ENCODE assay signal across 16 mouse cellular contexts in genomic region chr14:80270063-80270462, GRCm38 (mm10).
DNase-seq lines count a peak whose midpoint lies in the region; ATAC-seq lines count a peak whose summit lies in the region.
"Had no signal": no experiment of that assay in that cellular context is flagged by ENCODE, and none has a peak within 500 bp of the region (broad histone marks: within the 10 kb centered on the region; RNA-seq: fewer than 3 reads in every experiment).

No protein-coding gene starts in this region.

- peaks cover 7% of the 10 kb centered on the region; the same call in 1 of the 2 replicates for H3K4me1 ChIP-seq in hindbrain, embryonic 14.5 days (replicated peaks; ENCODE audit: control insufficient read depth, insufficient read depth, low read length)
- H3K4me1 ChIP-seq in midbrain, embryonic 16.5 days (ENCODE audit: control insufficient read depth, insufficient read depth, low read length): peaks cover 12% of the 10 kb centered on the region; the same call in 1 of the 2 replicates
- H3K4me1 ChIP-seq: limb, embryonic 15.5 days; stomach, embryonic 15.5 days had no signal

- H3K9me3 ChIP-seq in hindbrain, embryonic 14.5 days (ENCODE audit: control insufficient read depth, low read length): no peaks in the 10 kb centered on the region
- no peaks in the 10 kb centered on the region for H3K9me3 ChIP-seq in midbrain, embryonic 16.5 days (replicated peaks; ENCODE audit: control insufficient read depth, low read length, poor library complexity, severe bottlenecking)
- H3K9me3 ChIP-seq: embryonic facial prominence, embryonic 10.5 days; limb, embryonic 15.5 days; stomach, embryonic 15.5 days had no signal

- WGBS in hindbrain, embryonic 14.5 days: 42% methylated on average over 13 of the region's 13 CpGs
- 44% methylated on average over 13 of the region's 13 CpGs for WGBS in midbrain, embryonic 16.5 days

- DNase-seq in cerebellum, adult 9-10 months: no peak
- no peak for DNase-seq in frontal cortex, postnatal 14 days (ENCODE audit: low spot score in 2 of 2)
- DNase-seq in hindbrain, embryonic 14.5 days (ENCODE audit: low spot score): no peak
- DNase-seq in adrenal gland, adult (ENCODE audit: inconsistent age in 2 of 2, low spot score in 1 of 2): no peak
- no peak for DNase-seq in gastrocnemius, postnatal 14 days
- DNase-seq: heart, adult 18-20 months; liver, postnatal 0 days; lung, postnatal 36 days had no signal

- peak overlapping the region; percentile 40 for H3K27ac ChIP-seq in hindbrain, embryonic 14.5 days
- H3K27ac ChIP-seq in midbrain, embryonic 16.5 days (ENCODE audit: low read length): peak overlapping the region; percentile 40
- H3K27ac ChIP-seq: embryonic facial prominence, embryonic 10.5 days; limb, embryonic 15.5 days; stomach, embryonic 15.5 days had no signal

- intact Hi-C loops in gastrocnemius, postnatal 14 days (cut with DNase I; ENCODE audit: low total_unique reads): no loop called here

- no peak overlapping the region for H3K9ac ChIP-seq in hindbrain, embryonic 14.5 days
- no peak overlapping the region; the same call in 1 of the 2 replicates for H3K9ac ChIP-seq in midbrain, embryonic 16.5 days (ENCODE audit: low read depth, low read length)
- H3K9ac ChIP-seq: limb, embryonic 15.5 days; liver, postnatal 0 days; stomach, embryonic 15.5 days had no signal

- H3K4me2 ChIP-seq in hindbrain, embryonic 14.5 days (replicated peaks): peak overlapping the region; percentile 32
- H3K4me2 ChIP-seq in midbrain, embryonic 16.5 days (ENCODE audit: low read length): peak overlapping the region; percentile 25
- H3K4me2 ChIP-seq: limb, embryonic 15.5 days; stomach, embryonic 15.5 days had no signal

- peak; percentile 27; the same call in 1 of the 2 replicates for ATAC-seq in cerebellum, adult (ENCODE audit: insufficient number of reproducible peaks, low FRiP score, low TSS enrichment)
- ATAC-seq in frontal cortex, adult (ENCODE audit: low TSS enrichment): 0 out of 2 replicates have a peak, but pooled peaks have one; percentile 6
- no peak for ATAC-seq in hindbrain, embryonic 14.5 days (ENCODE audit: low FRiP score)
- no peak for ATAC-seq in midbrain, embryonic 16.5 days
- ATAC-seq: inflammation-experienced regulatory T-cells, adult 6 months; liver, postnatal 0 days had no signal

- no peak overlapping the region for H3K4me3 ChIP-seq in hindbrain, embryonic 14.5 days (replicated peaks; ENCODE audit: low read length)
- no peak overlapping the region for H3K4me3 ChIP-seq in midbrain, embryonic 16.5 days (ENCODE audit: low read depth, low read length)
- H3K4me3 ChIP-seq: embryonic facial prominence, embryonic 10.5 days; erythroblast, embryonic 14.5 days; limb, embryonic 15.5 days; stomach, embryonic 15.5 days had no signal

- H3K27me3 ChIP-seq in hindbrain, embryonic 14.5 days (ENCODE audit: control insufficient read depth, insufficient read depth, low read length): no peaks in the 10 kb centered on the region
- no peaks in the 10 kb centered on the region for H3K27me3 ChIP-seq in midbrain, embryonic 16.5 days (ENCODE audit: control insufficient read depth, insufficient read depth, low read depth, low read length)
- H3K27me3 ChIP-seq: stomach, embryonic 15.5 days had no signal

- H3K36me3 ChIP-seq in hindbrain, embryonic 14.5 days (replicated peaks; ENCODE audit: control insufficient read depth, insufficient read depth): no peaks in the 10 kb centered on the region
- no peaks in the 10 kb centered on the region for H3K36me3 ChIP-seq in midbrain, embryonic 16.5 days (ENCODE audit: control insufficient read depth, insufficient read depth, low read length)
- H3K36me3 ChIP-seq: embryonic facial prominence, embryonic 10.5 days; limb, embryonic 15.5 days; stomach, embryonic 15.5 days had no signal

Comparison
In these comparisons a context has a peak if more than half of its experiments do, and no peak if none do; other contexts are left out.
1. ATAC-seq: peak in cerebellum, adult (single experiment) and frontal cortex, adult (single experiment); none in hindbrain, embryonic 14.5 days (single experiment) and midbrain, embryonic 16.5 days (single experiment).